Mouse (Mus musculus): ENCODE measurements at regions not wholly inside any gene's neighbourhood (a gene's known extent, or its start where the extent isn't known, plus 50 kb on each side); places are given as distances from the start of the nearest gene placed in this dataset.

GRCm38 (mm10) chr1:179863420-179863819, 59.9 kb upstream of the Ahctf1 start:
- no peaks in the 10 kb centered on the region for H3K4me1 ChIP-seq (replicated peaks; ENCODE audit: control insufficient read depth, insufficient read depth)
- no peak overlapping the region for H3K9ac ChIP-seq (ENCODE audit: low read length)
- WGBS: 76% methylated on average over 4 of the region's 4 CpGs
- DNase-seq (ENCODE audit: low spot score) (no peak), ATAC-seq (ENCODE audit: low FRiP score, low TSS enrichment) (no peak)
- TF ChIP-seq EP300 (optimal IDR thresholded peaks at IDR 0.05) (no peak), CTCF (IDR thresholded peaks at IDR 0.05; ENCODE audit: low read depth) (no peak)
- no peaks in the 10 kb centered on the region for H3K36me3 ChIP-seq (ENCODE audit: control insufficient read depth, insufficient read depth, low read length)
- no peak overlapping the region for H3K4me3 ChIP-seq (ENCODE audit: low read depth, low read length)
- H3K9me3 ChIP-seq (ENCODE audit: control insufficient read depth, low read length): no peaks in the 10 kb centered on the region
- H3K27ac ChIP-seq (replicated peaks): no peak overlapping the region
- no peaks in the 10 kb centered on the region for H3K27me3 ChIP-seq (ENCODE audit: control insufficient read depth, insufficient read depth, low read length)
- no peak overlapping the region for H3K4me2 ChIP-seq (replicated peaks; ENCODE audit: low read depth)

- Histone ChIP-seq H3K4me1 (replicated peaks; ENCODE audit: control insufficient read depth, insufficient read depth) (no peaks in the 10 kb centered on the region), H3K27ac (replicated peaks) (no peak overlapping the region), H3K9me3 (ENCODE audit: control insufficient read depth, low read length) (no peaks in the 10 kb centered on the region), H3K27me3 (ENCODE audit: control insufficient read depth, insufficient read depth, low read length) (no peaks in the 10 kb centered on the region), H3K4me3 (ENCODE audit: low read depth, low read length) (no peak overlapping the region), H3K9ac (ENCODE audit: low read length) (no peak overlapping the region), H3K4me2 (replicated peaks; ENCODE audit: low read depth) (no peak overlapping the region), H3K36me3 (ENCODE audit: control insufficient read depth, insufficient read depth, low read length) (no peaks in the 10 kb centered on the region)
- ATAC-seq (ENCODE audit: low FRiP score, low TSS enrichment) (no peak), DNase-seq (ENCODE audit: low spot score) (no peak)
- WGBS: 77% methylated on average over 3 of the region's 3 CpGs
- TF ChIP-seq CTCF (IDR thresholded peaks at IDR 0.05; ENCODE audit: low read depth): no peak
- TF ChIP-seq EP300 (optimal IDR thresholded peaks at IDR 0.05): no peak
Observed at GRCm38 (mm10) chr1:179862941-179863340, 59.5 kb upstream of the Ahctf1 start.

GRCm38 (mm10) chr1:179861776-179862175, 58.3 kb upstream of the Ahctf1 start:
- H3K27me3 ChIP-seq (ENCODE audit: control insufficient read depth, insufficient read depth, low read length): no peaks in the 10 kb centered on the region
- no peaks in the 10 kb centered on the region for H3K36me3 ChIP-seq (ENCODE audit: control insufficient read depth, insufficient read depth, low read length)
- no peaks in the 10 kb centered on the region for H3K4me1 ChIP-seq (replicated peaks; ENCODE audit: control insufficient read depth, insufficient read depth)
- H3K27ac ChIP-seq (replicated peaks): no peak overlapping the region
- no peak overlapping the region for H3K4me3 ChIP-seq (ENCODE audit: low read depth, low read length)
- no peaks in the 10 kb centered on the region for H3K9me3 ChIP-seq (ENCODE audit: control insufficient read depth, low read length)
- no peak overlapping the region for H3K4me2 ChIP-seq (replicated peaks; ENCODE audit: low read depth)
- TF ChIP-seq CTCF (IDR thresholded peaks at IDR 0.05; ENCODE audit: low read depth) (no peak), EP300 (optimal IDR thresholded peaks at IDR 0.05) (no peak)
- no peak for DNase-seq (ENCODE audit: low spot score)
- ATAC-seq (ENCODE audit: low FRiP score, low TSS enrichment): no peak
- WGBS: 83% methylated on average over 3 of the region's 3 CpGs
- no peak overlapping the region for H3K9ac ChIP-seq (ENCODE audit: low read length)

- Histone ChIP-seq H3K4me1 (replicated peaks; ENCODE audit: control insufficient read depth, insufficient read depth) (no peaks in the 10 kb centered on the region), H3K9ac (ENCODE audit: low read length) (no peak overlapping the region), H3K27me3 (ENCODE audit: control insufficient read depth, insufficient read depth, low read length) (no peaks in the 10 kb centered on the region), H3K27ac (replicated peaks) (no peak overlapping the region), H3K4me3 (ENCODE audit: low read depth, low read length) (no peak overlapping the region), H3K4me2 (replicated peaks; ENCODE audit: low read depth) (no peak overlapping the region), H3K36me3 (ENCODE audit: control insufficient read depth, insufficient read depth, low read length) (no peaks in the 10 kb centered on the region), H3K9me3 (ENCODE audit: control insufficient read depth, low read length) (no peaks in the 10 kb centered on the region)
- TF ChIP-seq EP300 (optimal IDR thresholded peaks at IDR 0.05) (no peak), CTCF (IDR thresholded peaks at IDR 0.05; ENCODE audit: low read depth) (no peak)
- ATAC-seq (ENCODE audit: low FRiP score, low TSS enrichment) (no peak), DNase-seq (ENCODE audit: low spot score) (no peak)
- WGBS: 72% methylated on average over 8 of the region's 8 CpGs
Observed at GRCm38 (mm10) chr1:179859552-179859902, 56.0 kb upstream of the Ahctf1 start.

- no peak overlapping the region for H3K9ac ChIP-seq (ENCODE audit: low read length)
- no peak overlapping the region for H3K4me3 ChIP-seq (ENCODE audit: low read depth, low read length)
- H3K4me2 ChIP-seq (replicated peaks; ENCODE audit: low read depth): no peak overlapping the region
- H3K27ac ChIP-seq (replicated peaks): no peak overlapping the region
- no peaks in the 10 kb centered on the region for H3K36me3 ChIP-seq (ENCODE audit: control insufficient read depth, insufficient read depth, low read length)
- 41% methylated on average over 14 of the region's 14 CpGs for WGBS
- H3K27me3 ChIP-seq (ENCODE audit: control insufficient read depth, insufficient read depth, low read length): no peaks in the 10 kb centered on the region
- TF ChIP-seq EP300 (optimal IDR thresholded peaks at IDR 0.05) (no peak), CTCF (IDR thresholded peaks at IDR 0.05; ENCODE audit: low read depth) (peak; percentile 84)
- 0 out of 2 replicates have a peak, but pooled peaks have one; percentile 61 for ATAC-seq (ENCODE audit: low FRiP score, low TSS enrichment)
- no peaks in the 10 kb centered on the region for H3K4me1 ChIP-seq (replicated peaks; ENCODE audit: control insufficient read depth, insufficient read depth)
- H3K9me3 ChIP-seq (ENCODE audit: control insufficient read depth, low read length): no peaks in the 10 kb centered on the region
- DNase-seq (ENCODE audit: low spot score): no peak
Observed at GRCm38 (mm10) chr1:179858780-179859551, 55.5 kb upstream of the Ahctf1 start.

GRCm38 (mm10) chr1:179854288-179854965, 50.9 kb upstream of the Ahctf1 start:
- H3K27ac ChIP-seq (replicated peaks): no peak overlapping the region
- no peaks in the 10 kb centered on the region for H3K27me3 ChIP-seq (ENCODE audit: control insufficient read depth, insufficient read depth, low read length)
- no peaks in the 10 kb centered on the region for H3K9me3 ChIP-seq (ENCODE audit: control insufficient read depth, low read length)
- H3K4me1 ChIP-seq (replicated peaks; ENCODE audit: control insufficient read depth, insufficient read depth): no peaks in the 10 kb centered on the region
- no peak overlapping the region for H3K4me3 ChIP-seq (ENCODE audit: low read depth, low read length)
- DNase-seq (ENCODE audit: low spot score) (no peak), ATAC-seq (ENCODE audit: low FRiP score, low TSS enrichment) (peak; percentile 53; the same call in 1 of the 2 replicates)
- no peak overlapping the region; the same call in 1 of the 2 replicates for H3K4me2 ChIP-seq (replicated peaks; ENCODE audit: low read depth)
- TF ChIP-seq CTCF (IDR thresholded peaks at IDR 0.05; ENCODE audit: low read depth): no peak
- no peak for TF ChIP-seq EP300 (optimal IDR thresholded peaks at IDR 0.05)
- no peaks in the 10 kb centered on the region for H3K36me3 ChIP-seq (ENCODE audit: control insufficient read depth, insufficient read depth, low read length)
- 20% methylated on average over 12 of the region's 12 CpGs for WGBS
- H3K9ac ChIP-seq (ENCODE audit: low read length): no peak overlapping the region

All from stomach, postnatal 0 days (tissue).